Mouse (Mus musculus) mature B cell (primary cell): ENCODE measurements around the gene Gxylt2.

Experiments
- in situ Hi-C: fragments of 300-500 bp; cut with MboI; formaldehyde crosslinking; loops from 2 replicates; pipeline ENCODE4 v1.14.3; 2019

Gene Gxylt2

GRCm38 (mm10) chr6:100847264-100847663 lies 142.7 kb downstream of the Gxylt2 start:
- in situ Hi-C loops = loop anchor here (25.0 kb wide), 2 partner anchors 185 to 560 kb away; partner anchors contain the start of genes Rybp and Shq1

GRCm38 (mm10) chr6:100848682-100849375 lies 144.3 kb downstream of the Gxylt2 start:
- in situ Hi-C loops = loop anchor here (25.0 kb wide), 2 partner anchors 187 to 562 kb away; partner anchors contain the start of genes Rybp and Shq1

- in situ Hi-C loops = no loop called here
These were observed 146.1 kb downstream of the Gxylt2 start for GRCm38 (mm10) chr6:100850671-100851081.

GRCm38 (mm10) chr6:100851083-100851482 lies 146.5 kb downstream of the Gxylt2 start:
- in situ Hi-C loops = no loop called here
